Mouse (Mus musculus) ES-Bruce4 (cell line): Measurements from ENCODE around the gene 4930583I09Rik.

Source experiments
- CTCF ChIP-seq: IDR thresholded peaks from one replicate; pipeline ENCODE4 v1.8.1; 2011; ENCODE audit warnings: low read depth, low read length
- POLR2A ChIP-seq: IDR thresholded peaks from one replicate; pipeline ENCODE4 v1.8.1; 2011; ENCODE audit warnings: low read length; ENCODE audit not compliant: insufficient read depth

DNA sequence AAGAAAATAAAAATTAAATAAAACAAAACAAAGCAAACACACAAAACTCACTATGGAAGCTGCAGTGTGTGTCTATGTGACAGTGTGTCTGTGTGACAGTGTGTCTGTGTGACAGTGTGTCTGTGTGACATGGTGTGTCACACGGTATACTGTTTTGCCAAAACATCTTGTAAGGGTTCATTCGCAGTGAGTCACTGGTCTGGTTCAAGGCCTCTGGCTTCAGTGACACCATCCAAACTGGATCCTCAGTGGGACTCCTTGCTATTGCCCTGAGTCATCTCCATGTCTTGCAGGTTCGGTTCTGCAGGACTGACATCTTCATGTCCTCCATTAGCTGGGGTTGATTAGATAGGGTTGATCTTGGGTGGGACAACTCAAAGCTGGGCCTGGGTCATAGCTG is 43.8 kb downstream of the 4930583I09Rik start:
- no peak for TF ChIP-seq POLR2A
- no peak for TF ChIP-seq CTCF
